Mouse (Mus musculus) splenic B cell, adult 2 months (primary cell): ENCODE data around the gene Eif4enif1.

Source experiments
- DNase-seq: peaks from one replicate; pipeline ENCODE4 v3.0.0-alpha.2; 2011; ENCODE audit warnings: low read depth, low spot score
- H3K27me3 ChIP-seq: 2 replicates; pipeline ENCODE4 v1.6.1; 2012; ENCODE audit warnings: mild to moderate bottlenecking, low read length, moderate library complexity, mixed read lengths; ENCODE audit not compliant: control insufficient read depth, poor library complexity, insufficient read depth, severe bottlenecking
- H3K36me3 ChIP-seq: 2 replicates; pipeline ENCODE4 v1.6.1; 2012; ENCODE audit warnings: mild to moderate bottlenecking, low read length, moderate library complexity, mixed read lengths; ENCODE audit not compliant: control insufficient read depth, poor library complexity, insufficient read depth, severe bottlenecking

The Eif4enif1 gene

GRCm38 (mm10) chr11:3206783-3207182, 4.6 kb downstream of the Eif4enif1 start:
- no peak for DNase-seq
- H3K36me3 ChIP-seq, result peaks cover 9% of the 10 kb centered on the region; the same call in 1 of the 2 replicates

GRCm38 (mm10) chr11:3212526-3212925, 10.3 kb downstream of the Eif4enif1 start:
- no peak for DNase-seq
- Histone ChIP-seq H3K36me3 (peaks cover 14% of the 10 kb centered on the region), H3K27me3 (no peaks in the 10 kb centered on the region)

More at GRCm38 (mm10) chr11:3206783-3207182, 4.6 kb downstream of the Eif4enif1 start:
- H3K27me3 ChIP-seq, result no peaks in the 10 kb centered on the region

DNA sequence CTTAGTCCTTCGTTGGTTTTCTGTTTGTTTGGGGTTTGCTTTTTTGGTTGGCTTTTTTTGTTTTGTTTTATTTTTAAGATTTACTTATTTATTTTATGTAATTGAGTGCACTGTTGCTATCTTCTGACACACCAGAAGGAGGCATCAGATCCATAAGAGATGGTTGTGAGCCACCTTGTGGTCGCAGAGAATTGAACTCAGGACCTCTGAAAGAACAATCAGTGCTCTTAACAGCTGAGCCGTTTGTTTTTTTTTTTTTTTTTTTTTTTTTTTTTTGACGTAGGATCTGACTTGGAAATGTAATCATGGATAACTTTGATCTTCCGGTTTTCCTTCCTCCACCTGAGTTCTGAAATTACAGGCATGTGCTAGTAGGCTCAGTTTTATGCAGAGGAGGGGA, 20.9 kb downstream of the Eif4enif1 start:
- Histone ChIP-seq H3K27me3 (no peaks in the 10 kb centered on the region), H3K36me3 (peaks cover 29% of the 10 kb centered on the region)
- DNase-seq, result no peak

GRCm38 (mm10) chr11:3227113-3227512, 24.9 kb downstream of the Eif4enif1 start:
- DNase-seq, result no peak
- H3K27me3 ChIP-seq, result no peaks in the 10 kb centered on the region

DNA sequence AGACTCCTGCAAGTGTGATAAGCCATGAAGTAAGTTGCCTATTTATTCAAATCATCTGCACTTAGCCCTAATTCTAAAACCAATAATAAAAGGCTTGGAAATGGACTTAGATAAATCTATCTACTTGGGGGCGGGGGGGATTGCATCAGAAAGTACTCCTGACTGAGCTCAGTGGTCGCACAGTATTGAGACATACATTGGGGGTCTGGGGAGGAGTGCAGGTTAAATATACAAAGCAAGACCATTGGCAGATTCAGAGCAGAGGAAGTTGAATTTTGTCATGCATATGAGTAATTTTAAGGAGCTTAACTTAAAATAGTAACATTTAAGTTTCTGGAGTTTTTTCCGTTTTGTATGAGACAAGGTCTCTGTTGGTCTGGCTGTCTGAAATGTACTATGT, 30.1 kb downstream of the Eif4enif1 start:
- Histone ChIP-seq H3K36me3 (peaks cover 13% of the 10 kb centered on the region), H3K27me3 (no peaks in the 10 kb centered on the region)
- DNase-seq, result no peak

More at GRCm38 (mm10) chr11:3227113-3227512, 24.9 kb downstream of the Eif4enif1 start:
- H3K36me3 ChIP-seq, result peaks cover 21% of the 10 kb centered on the region

GRCm38 (mm10) chr11:3233704-3234103, 31.5 kb downstream of the Eif4enif1 start:
- Histone ChIP-seq H3K27me3 (no peaks in the 10 kb centered on the region), H3K36me3 (peaks cover 9% of the 10 kb centered on the region)
- DNase-seq, result no peak

DNA sequence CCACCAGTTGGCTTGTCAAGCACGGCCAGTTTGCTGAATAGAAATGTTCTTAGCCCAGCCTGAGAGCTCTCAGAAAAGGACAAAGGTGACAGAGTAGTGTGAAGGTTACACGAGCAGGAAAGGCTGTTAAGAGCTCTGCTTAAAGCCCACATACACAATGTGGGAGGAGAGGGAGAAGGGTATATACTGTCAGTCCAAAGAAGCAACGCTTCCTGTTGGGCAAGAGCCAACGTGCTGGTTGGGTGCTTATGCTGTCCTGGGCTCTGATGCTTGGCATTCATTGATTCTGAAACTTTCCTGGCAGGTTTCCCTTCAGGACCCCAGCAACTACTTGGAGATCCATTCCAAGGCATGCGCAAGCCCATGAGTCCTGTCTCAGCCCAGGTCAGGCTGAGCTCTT, 33.1 kb downstream of the Eif4enif1 start:
- H3K36me3 ChIP-seq, result peaks cover 12% of the 10 kb centered on the region
- no peak for DNase-seq
- H3K27me3 ChIP-seq, result no peaks in the 10 kb centered on the region

DNA sequence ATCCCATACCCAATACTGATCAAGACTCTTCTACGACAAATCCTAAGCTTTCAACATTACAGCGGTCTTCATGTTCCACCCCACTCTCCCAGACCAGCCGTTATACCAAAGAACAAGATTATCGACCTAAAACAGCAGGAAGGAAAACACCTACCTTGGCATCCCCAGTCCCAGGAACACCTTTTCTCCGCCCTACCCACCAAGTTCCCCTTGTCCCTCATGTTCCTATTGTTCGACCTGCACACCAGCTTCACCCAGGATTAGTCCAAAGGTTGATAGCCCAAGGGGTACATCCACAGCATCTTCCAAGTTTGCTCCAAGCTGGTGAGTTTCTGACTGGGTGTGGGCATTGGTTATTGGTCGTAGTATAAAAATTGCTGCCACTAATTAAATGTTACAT, 40.2 kb downstream of the Eif4enif1 start:
- Histone ChIP-seq H3K27me3 (no peaks in the 10 kb centered on the region), H3K36me3 (peaks cover 21% of the 10 kb centered on the region)
- DNase-seq, result no peak

GRCm38 (mm10) chr11:3243771-3244170, 41.6 kb downstream of the Eif4enif1 start:
- DNase-seq, result no peak
- H3K27me3 ChIP-seq, result no peaks in the 10 kb centered on the region
- peaks cover 21% of the 10 kb centered on the region for H3K36me3 ChIP-seq

DNA sequence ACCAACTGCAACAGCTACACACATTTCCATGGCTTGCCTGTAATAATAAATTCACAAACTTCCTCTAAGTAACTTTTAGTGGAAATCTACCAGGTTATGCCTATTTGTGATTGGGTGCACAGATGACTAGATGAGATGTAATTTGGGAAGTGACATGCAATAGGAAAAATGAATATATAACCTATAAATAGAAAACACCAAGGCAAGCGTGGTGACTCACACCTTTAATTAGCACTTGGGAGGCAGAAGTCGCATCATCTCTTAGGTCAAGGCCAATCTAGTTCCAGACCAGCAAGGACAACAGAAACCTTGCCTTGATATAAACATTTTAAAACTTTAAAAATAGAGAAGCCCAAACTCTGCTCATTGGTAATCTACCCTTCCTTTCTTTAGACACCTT, 45.2 kb downstream of the Eif4enif1 start:
- H3K27me3 ChIP-seq, result no peaks in the 10 kb centered on the region
- peaks cover 21% of the 10 kb centered on the region for H3K36me3 ChIP-seq
- no peak for DNase-seq

- Histone ChIP-seq H3K36me3 (peaks cover 14% of the 10 kb centered on the region), H3K27me3 (no peaks in the 10 kb centered on the region; the same call in 1 of the 2 replicates)
- no peak for DNase-seq
These were observed 57.3 kb downstream of the Eif4enif1 start for GRCm38 (mm10) chr11:3259537-3259936.

- H3K36me3 ChIP-seq, result peaks cover 7% of the 10 kb centered on the region
- no peaks in the 10 kb centered on the region; the same call in 1 of the 2 replicates for H3K27me3 ChIP-seq
- DNase-seq, result peak; percentile 12
These were observed 63.3 kb downstream of the Eif4enif1 start for GRCm38 (mm10) chr11:3265291-3266078.

DNA sequence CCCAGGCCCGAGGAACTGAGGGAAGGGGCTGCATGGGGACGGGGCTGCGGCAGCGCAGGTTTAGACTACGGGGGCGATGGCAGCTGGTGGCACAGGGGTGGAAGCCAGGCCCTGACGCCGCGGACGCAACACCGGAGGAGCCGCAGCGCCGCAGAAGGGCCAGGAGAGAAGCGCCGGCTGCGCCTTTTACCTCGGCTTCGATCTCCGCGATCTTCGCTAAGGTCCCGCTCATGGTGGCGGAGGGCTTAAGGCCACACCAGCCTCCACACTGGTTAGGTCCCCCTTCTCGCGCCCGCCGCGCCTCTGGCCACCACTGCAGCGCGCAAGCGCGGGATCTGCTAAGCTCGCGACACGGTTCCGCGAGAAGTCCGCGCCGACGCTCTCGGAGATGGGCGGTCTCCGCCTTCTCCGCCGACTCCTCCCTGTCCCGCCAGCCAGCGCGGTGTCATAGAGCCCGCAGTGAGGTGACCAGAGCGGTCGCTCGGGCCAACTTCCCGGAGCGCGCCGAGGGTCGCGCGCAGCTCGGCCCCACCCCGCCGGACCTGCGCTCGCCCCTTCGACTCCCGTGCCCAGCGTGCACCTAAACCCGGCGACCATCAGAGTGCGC, 64.0 kb downstream of the Eif4enif1 start, which contains the start of gene Drg1:
Gene Drg1 (minus strand): TSS at position 337 of the 607 bp plus-strand sequence.
- DNase-seq, result peak; percentile 95
- H3K27me3 ChIP-seq, result no peaks in the 10 kb centered on the region; the same call in 1 of the 2 replicates
- H3K36me3 ChIP-seq, result peaks cover 6% of the 10 kb centered on the region

GRCm38 (mm10) chr11:3267133-3267532, 64.9 kb downstream of the Eif4enif1 start:
- Histone ChIP-seq H3K36me3 (peaks cover 4% of the 10 kb centered on the region; the same call in 1 of the 2 replicates), H3K27me3 (no peaks in the 10 kb centered on the region; the same call in 1 of the 2 replicates)
- DNase-seq, result peak; percentile 17

GRCm38 (mm10) chr11:3269241-3269640, 67.0 kb downstream of the Eif4enif1 start:
- H3K36me3 ChIP-seq, result no peaks in the 10 kb centered on the region
- no peak for DNase-seq
- no peaks in the 10 kb centered on the region for H3K27me3 ChIP-seq
